Mouse (Mus musculus) R1 (cell line): ENCODE measurements at regions not wholly inside any gene's neighbourhood (a gene's known extent, or its start where the extent isn't known, plus 50 kb on each side); places are given as distances from the start of the nearest gene placed in this dataset.
A peak's percentile ranks its signal among the peaks of the same experiment; 100 is the strongest.

ENCODE experiments used
- DNase-seq: peaks from one replicate; pipeline ENCODE4 v3.0.0-alpha.2; 2018; ENCODE audit warnings: low read depth, low spot score

- DNase-seq, result peak; percentile 40
These were observed 103.2 kb downstream of the Fam168b start for GRCm38 (mm10) chr1:34739621-34740020.

DNA sequence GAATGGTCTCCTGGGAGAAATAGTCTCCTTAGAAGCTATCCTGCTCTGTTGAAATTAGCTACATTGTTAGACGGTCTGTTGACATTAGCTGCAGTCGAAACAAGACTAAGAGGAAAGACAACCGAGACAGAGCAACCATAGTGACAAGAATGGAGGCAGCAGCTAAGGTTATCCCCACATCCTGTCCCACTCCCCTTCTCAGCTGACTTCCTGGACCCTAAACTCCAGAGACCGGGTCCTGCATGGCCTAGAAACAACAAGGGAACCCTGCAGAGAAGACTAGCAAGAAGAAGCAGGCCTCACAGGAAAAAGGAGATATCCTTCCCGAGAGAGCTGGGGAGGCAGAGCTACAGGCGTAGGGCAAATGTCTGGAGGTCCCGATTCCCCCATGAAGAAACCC, 102.0 kb downstream of the Fam168b start:
- no peak for DNase-seq

GRCm38 (mm10) chr1:34742234-34742633, 100.6 kb downstream of the Fam168b start:
- no peak for DNase-seq

GRCm38 (mm10) chr1:34745881-34746280, 97.0 kb downstream of the Fam168b start:
- no peak for DNase-seq

GRCm38 (mm10) chr1:34749161-34750040, 93.5 kb downstream of the Fam168b start:
- DNase-seq, result peak; percentile 46

DNA sequence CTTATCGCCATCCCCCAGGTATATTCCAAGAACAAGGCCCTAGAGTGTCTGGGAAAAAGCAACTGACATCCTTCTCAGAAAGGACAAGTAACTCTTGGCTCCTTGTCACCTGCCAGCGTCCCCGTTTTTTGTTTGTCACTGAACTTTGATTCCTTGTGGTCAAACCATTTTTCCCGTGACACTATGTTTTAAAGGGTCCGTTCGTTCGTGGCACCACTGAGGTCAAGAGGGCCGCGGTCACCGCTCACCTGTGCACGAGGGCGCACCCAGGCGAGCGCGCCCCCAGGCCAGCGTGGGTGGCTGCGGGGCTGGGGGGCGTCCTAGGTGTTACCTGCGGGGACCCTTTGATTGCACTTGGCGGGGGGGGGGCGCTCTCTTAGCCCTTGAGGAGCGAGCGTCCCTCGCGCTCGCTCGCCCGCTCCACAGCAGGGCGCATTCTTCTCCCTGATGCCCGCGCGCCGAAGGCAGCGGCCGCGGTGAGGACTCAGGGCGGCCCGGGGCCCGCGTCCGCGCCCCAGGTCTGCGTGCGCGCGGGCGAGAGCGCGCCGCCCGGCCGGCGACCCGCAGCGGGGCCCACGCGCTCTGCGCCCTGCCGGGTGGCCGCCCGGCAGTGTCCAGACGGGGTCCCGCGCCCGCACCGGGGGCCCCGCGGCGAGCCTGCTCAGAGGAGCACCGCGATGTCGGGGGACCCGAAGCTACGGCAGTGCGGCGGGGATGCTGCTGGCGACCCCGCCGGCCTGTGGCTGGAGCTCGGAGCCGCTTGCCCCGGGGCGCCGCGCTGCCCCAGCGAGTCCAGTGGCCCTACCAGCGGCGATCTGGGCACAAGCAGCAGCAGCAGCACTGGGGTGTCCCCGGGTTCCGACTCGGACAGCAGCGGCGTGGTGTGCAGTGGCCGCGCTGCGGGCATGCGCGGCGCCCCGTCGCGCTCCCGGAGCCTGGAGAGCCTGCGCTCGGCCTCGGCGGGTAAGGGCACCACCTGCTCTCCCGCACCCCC, 92.5 kb downstream of the Fam168b start:
- peak; percentile 3 for DNase-seq

DNA sequence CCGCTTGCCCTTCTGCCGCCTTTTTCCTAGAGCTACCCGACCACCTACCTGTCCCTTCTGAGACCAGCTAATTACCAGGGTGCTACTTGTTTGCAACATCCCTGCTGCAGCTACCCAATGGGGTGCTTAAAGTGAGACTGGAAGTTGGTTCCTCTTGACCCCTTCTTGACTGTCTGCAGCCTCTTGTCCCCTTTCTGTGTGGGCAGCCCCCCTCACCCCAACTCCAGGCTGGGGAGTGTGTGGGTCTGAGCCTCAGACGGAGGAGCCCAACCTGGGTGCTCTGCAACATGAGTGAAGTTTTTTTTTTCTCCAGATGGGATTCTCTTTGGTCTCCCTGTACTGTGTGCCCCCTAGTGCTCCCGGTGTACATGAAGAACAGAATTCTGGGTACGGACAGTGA, 91.7 kb downstream of the Fam168b start:
- DNase-seq, result peak; percentile 13

DNA sequence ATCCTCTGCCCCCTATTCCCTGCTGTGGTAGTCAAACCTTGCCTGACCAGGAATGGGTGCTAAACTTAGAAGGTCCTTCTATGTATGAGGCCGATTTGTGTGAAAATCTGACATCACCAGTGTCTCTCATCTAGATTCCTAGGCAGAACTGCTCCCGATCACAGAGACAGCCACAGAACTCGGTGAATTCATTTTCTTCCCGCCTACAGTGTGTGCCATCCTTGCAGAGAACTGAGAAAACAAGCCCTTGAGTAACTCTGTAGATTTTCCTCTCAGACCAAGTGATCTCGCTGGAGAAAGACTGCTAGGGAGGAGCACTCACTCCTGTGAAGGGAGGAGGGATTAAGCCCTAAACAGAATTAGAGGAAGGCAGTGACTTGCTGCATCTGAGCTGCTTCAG, 89.3 kb downstream of the Fam168b start:
- no peak for DNase-seq

DNA sequence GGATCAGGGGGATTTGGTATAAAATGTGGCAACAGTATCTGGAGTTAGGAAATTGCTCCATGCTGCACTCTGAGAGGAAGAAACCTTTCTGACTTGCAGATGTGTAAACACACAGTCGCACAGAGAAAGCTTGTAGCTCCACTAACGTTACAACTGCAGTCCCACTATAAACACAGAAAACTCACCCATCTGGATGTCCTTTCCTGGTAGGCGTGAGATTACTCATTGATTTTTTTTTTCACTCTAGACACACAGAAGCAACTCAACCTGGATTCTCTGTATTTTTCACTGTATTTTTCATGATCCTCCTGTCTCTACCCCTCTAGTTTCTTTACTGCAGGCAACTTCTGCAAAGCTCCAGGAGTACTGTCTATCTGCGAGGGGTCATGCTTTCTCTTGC, 82.3 kb downstream of the Fam168b start:
- DNase-seq, result no peak

DNA sequence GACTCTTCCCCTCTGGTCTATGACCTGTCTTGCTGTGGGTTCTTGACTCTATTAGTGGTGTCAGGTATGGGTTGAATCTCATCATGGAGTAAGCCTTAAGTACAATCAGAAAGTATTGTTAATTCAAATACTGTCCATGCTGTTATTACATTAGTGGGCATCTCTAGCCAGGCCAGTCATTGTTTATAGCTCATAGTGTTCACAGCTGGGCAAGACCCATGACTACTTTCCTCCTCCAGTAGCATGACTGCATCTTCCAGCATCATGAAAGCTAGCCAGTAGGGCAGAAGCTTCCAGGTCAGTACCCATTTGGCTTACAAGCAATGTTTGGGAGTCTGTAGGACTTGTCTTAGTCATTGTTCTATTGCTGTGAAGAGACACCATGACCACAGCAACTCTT, 81.4 kb downstream of the Fam168b start:
- DNase-seq, result no peak

GRCm38 (mm10) chr1:34761870-34762269, 81.0 kb downstream of the Fam168b start:
- DNase-seq, result peak; percentile 5
